Mouse (Mus musculus) neural tube, embryonic 13.5 days (tissue): ENCODE data around the gene Strada. TPM values are rescaled to one million over a fixed set of nuclear protein-coding genes. Genes with fewer than 3 reads are reported as not detected.

ENCODE experiments used
- ATAC-seq: fragments of 200-750 bp; cut with Nextera tagmentation; 2 replicates; pipeline ENCODE4 v1.8.0; 2017; ENCODE audit warnings: low read depth, mild to moderate bottlenecking, moderate TSS enrichment, moderate library complexity
- H3K27ac ChIP-seq: fragments of 300-500 bp; sonication (generic); replicated peaks from 2 replicates; pipeline ENCODE4 v1.5.1; 2015; ENCODE audit warnings: moderate library complexity, mild to moderate bottlenecking, inconsistent platforms
- H3K27me3 ChIP-seq: fragments of 300-500 bp; sonication (generic); 2 replicates; pipeline ENCODE4 v1.6.1; 2015; ENCODE audit warnings: mild to moderate bottlenecking, inconsistent platforms
- H3K36me3 ChIP-seq: fragments of 300-500 bp; sonication (generic); 2 replicates; pipeline ENCODE4 v1.6.1; 2015; ENCODE audit warnings: mild to moderate bottlenecking, inconsistent platforms
- H3K4me1 ChIP-seq: fragments of 300-500 bp; sonication (generic); replicated peaks from 2 replicates; pipeline ENCODE4 v1.6.1; 2015; ENCODE audit warnings: inconsistent platforms
- H3K4me2 ChIP-seq: fragments of 300-500 bp; sonication (generic); 2 replicates; pipeline ENCODE4 v1.6.1; 2015; ENCODE audit warnings: inconsistent platforms, mild to moderate bottlenecking, moderate library complexity
- H3K4me3 ChIP-seq: fragments of 300-500 bp; sonication (generic); 2 replicates; pipeline ENCODE4 v1.5.1; 2015; ENCODE audit warnings: mild to moderate bottlenecking, inconsistent platforms
- H3K9ac ChIP-seq: fragments of 300-500 bp; sonication (generic); 2 replicates; pipeline ENCODE4 v1.6.1; 2015; ENCODE audit warnings: moderate library complexity, mild to moderate bottlenecking, inconsistent platforms
- H3K9me3 ChIP-seq: fragments of 300-500 bp; sonication (generic); 2 replicates; pipeline ENCODE4 v1.6.1; 2016; ENCODE audit warnings: inconsistent platforms
- WGBS: fragments of 180-500 bp; shearing (Covaris S2); methylation state at CpG from one replicate; pipeline ENCODE4 v1.1.7; 2015; 5-methylcytosine and 5-hydroxymethylcytosine counted together
- polyA plus RNA-seq: library from polyadenylated mRNA; unstranded; fragments of >200 nt; fragmentation: Nextera tagmentation; extraction: Ambion mirVana; gene quantifications from 2 replicates; pipeline ENCODE4 v1.2.1, GENCODE M21; 2015

The Strada gene
- polyA plus RNA-seq, 1 experiment from 2014 or later = 32.8 TPM

GRCm38 (mm10) chr11:106178036-106178782, 23.8 kb downstream of the Strada start:
- no peak overlapping the region for H3K4me2 ChIP-seq
- no peak for ATAC-seq
- peaks cover 28% of the 10 kb centered on the region for H3K36me3 ChIP-seq
- H3K27ac ChIP-seq = no peak overlapping the region
- WGBS = 80% methylated on average over 5 of the region's 5 CpGs
- no peaks in the 10 kb centered on the region for H3K4me1 ChIP-seq
- no peak overlapping the region for H3K9ac ChIP-seq
- H3K4me3 ChIP-seq = no peak overlapping the region
- H3K9me3 ChIP-seq = no peaks in the 10 kb centered on the region
- no peaks in the 10 kb centered on the region for H3K27me3 ChIP-seq

DNA sequence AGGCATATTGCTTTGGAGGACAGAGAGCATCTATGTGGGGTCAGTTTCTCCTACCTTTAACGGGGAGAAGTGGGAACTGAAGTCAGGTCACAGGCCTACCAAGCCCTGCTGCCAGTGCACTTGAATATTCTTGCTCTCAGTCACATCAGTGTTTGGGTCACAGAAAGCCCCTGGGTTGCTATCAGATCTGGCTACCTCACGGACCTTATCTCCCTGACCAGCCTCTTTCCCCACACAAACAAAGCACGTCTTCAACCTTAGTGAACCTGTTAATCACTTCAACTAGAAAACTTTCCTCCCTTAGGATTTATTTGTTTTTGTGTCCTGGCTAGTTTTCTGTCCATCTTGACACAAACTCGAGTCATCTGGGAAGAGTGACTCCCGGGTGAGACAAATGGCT, 25.6 kb downstream of the Strada start:
- Histone ChIP-seq H3K4me3 (no peak overlapping the region), H3K9me3 (no peaks in the 10 kb centered on the region), H3K27ac (no peak overlapping the region), H3K27me3 (no peaks in the 10 kb centered on the region), H3K36me3 (peaks cover 27% of the 10 kb centered on the region), H3K9ac (no peak overlapping the region), H3K4me2 (no peak overlapping the region), H3K4me1 (no peaks in the 10 kb centered on the region)
- ATAC-seq = no peak
- WGBS = 89% methylated on average over 5 of the region's 5 CpGs

DNA sequence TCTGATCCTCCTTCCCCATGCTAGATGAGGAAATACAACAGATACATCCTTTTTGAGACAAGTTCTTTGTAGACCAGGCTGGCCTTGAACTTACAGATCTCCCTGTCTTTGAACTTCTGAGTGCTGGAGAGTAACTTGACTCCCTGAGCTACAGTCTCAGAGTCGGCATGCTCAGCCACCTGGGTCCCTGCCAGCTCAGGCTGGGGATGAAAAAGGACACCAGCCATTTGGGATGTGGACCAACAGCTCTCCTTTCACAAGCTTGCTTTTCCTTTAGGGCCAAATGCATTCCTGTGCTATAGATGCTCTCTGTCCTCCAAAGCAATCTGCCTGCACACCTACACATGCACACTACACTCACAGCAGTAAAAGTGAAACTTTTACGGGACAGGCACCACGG, 26.9 kb downstream of the Strada start:
- H3K27me3 ChIP-seq = no peaks in the 10 kb centered on the region
- H3K4me3 ChIP-seq = no peak overlapping the region
- H3K27ac ChIP-seq = no peak overlapping the region
- ATAC-seq = no peak
- WGBS = 79% methylated on average over 3 of the region's 3 CpGs
- no peaks in the 10 kb centered on the region for H3K4me1 ChIP-seq
- no peaks in the 10 kb centered on the region for H3K9me3 ChIP-seq
- H3K9ac ChIP-seq = no peak overlapping the region
- H3K4me2 ChIP-seq = no peak overlapping the region
- peaks cover 31% of the 10 kb centered on the region for H3K36me3 ChIP-seq

GRCm38 (mm10) chr11:106174372-106174771, 27.6 kb downstream of the Strada start:
- Histone ChIP-seq H3K4me1 (no peaks in the 10 kb centered on the region), H3K9ac (no peak overlapping the region), H3K4me2 (no peak overlapping the region), H3K27me3 (no peaks in the 10 kb centered on the region), H3K4me3 (no peak overlapping the region), H3K27ac (no peak overlapping the region), H3K36me3 (peaks cover 36% of the 10 kb centered on the region), H3K9me3 (no peaks in the 10 kb centered on the region)
- WGBS = 88% methylated on average over 5 of the region's 5 CpGs
- ATAC-seq = no peak

GRCm38 (mm10) chr11:106173228-106173627, 28.7 kb downstream of the Strada start:
- no peak overlapping the region for H3K9ac ChIP-seq
- H3K4me3 ChIP-seq = no peak overlapping the region
- no peak overlapping the region for H3K4me2 ChIP-seq
- H3K27ac ChIP-seq = no peak overlapping the region
- no peak for ATAC-seq
- no peaks in the 10 kb centered on the region for H3K4me1 ChIP-seq
- H3K9me3 ChIP-seq = no peaks in the 10 kb centered on the region
- H3K27me3 ChIP-seq = no peaks in the 10 kb centered on the region
- WGBS = 98% methylated on average over 2 of the region's 2 CpGs
- H3K36me3 ChIP-seq = peaks cover 41% of the 10 kb centered on the region

GRCm38 (mm10) chr11:106170807-106171206, 31.2 kb downstream of the Strada start:
- Histone ChIP-seq H3K27me3 (no peaks in the 10 kb centered on the region), H3K36me3 (peaks cover 58% of the 10 kb centered on the region), H3K9ac (no peak overlapping the region), H3K4me2 (no peak overlapping the region), H3K27ac (no peak overlapping the region), H3K4me1 (no peaks in the 10 kb centered on the region), H3K4me3 (no peak overlapping the region), H3K9me3 (no peaks in the 10 kb centered on the region)
- no peak for ATAC-seq
- 81% methylated on average over 7 of the region's 7 CpGs for WGBS

DNA sequence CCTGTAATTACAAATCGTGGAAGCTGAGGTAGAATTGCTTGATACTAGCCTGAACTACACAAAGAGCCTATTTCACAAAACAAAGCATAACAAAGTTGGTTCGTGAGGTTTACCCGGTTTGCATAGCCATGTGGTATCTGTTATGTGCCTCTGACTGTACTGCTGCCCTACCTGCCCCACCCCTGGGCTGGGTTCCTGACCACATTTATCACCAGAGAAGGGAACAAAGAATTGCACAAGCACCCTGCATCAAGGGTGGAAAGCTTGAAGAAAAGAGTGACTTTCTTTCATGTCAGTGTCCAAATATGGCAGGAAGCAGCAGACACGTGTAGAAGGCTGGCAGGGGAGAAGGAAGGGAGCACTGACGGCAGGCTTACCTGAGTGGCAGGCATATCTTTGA, 34.5 kb downstream of the Strada start:
- WGBS = 86% methylated on average over 5 of the region's 5 CpGs
- no peak overlapping the region for H3K4me3 ChIP-seq
- H3K27ac ChIP-seq = no peak overlapping the region
- H3K9ac ChIP-seq = no peak overlapping the region
- no peak for ATAC-seq
- H3K4me2 ChIP-seq = no peak overlapping the region
- peaks cover 77% of the 10 kb centered on the region for H3K36me3 ChIP-seq
- no peaks in the 10 kb centered on the region for H3K9me3 ChIP-seq
- H3K27me3 ChIP-seq = no peaks in the 10 kb centered on the region
- no peaks in the 10 kb centered on the region for H3K4me1 ChIP-seq

DNA sequence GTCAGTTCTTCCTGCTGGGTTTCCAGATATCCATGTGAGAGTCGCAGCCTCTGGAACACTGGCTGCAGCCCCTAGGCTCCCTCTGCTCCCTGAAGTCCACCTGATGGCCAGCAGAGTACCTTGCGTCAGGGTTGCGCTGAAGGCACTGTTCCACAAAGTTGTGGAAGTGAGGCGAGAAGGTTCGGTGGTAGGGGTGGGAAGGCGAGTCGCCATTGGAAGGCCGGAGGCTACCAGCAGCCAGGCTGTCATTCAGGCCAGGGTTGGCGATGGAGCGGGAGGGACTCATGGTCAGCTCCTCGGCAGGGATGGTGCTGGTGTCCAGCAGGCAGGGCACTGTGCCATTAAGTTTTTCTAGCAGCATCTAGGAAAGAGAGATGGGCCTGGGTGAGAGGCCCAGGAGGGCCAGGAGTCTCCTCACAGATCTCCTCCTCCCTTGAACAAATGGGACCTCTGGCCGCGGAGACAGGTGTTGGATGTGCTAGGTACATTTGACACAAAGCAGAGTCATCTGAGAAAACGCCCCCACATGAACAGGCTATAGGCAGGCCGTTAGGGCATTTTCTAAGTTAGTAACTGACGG, 37.3 kb downstream of the Strada start:
- Histone ChIP-seq H3K9ac (0 out of 2 replicates have a peak overlapping the region, but pooled peaks have one; percentile 5), H3K4me1 (peaks cover 16% of the 10 kb centered on the region), H3K27ac (no peak overlapping the region), H3K4me2 (no peak overlapping the region), H3K27me3 (no peaks in the 10 kb centered on the region), H3K4me3 (no peak overlapping the region), H3K9me3 (no peaks in the 10 kb centered on the region), H3K36me3 (peaks cover 61% of the 10 kb centered on the region)
- 90% methylated on average over 16 of the region's 16 CpGs for WGBS
- no peak for ATAC-seq

GRCm38 (mm10) chr11:106163546-106163945, 38.4 kb downstream of the Strada start:
- no peak overlapping the region for H3K9ac ChIP-seq
- no peaks in the 10 kb centered on the region for H3K9me3 ChIP-seq
- no peak for ATAC-seq
- H3K4me3 ChIP-seq = no peak overlapping the region
- no peaks in the 10 kb centered on the region for H3K27me3 ChIP-seq
- H3K4me1 ChIP-seq = peaks cover 27% of the 10 kb centered on the region
- H3K36me3 ChIP-seq = peaks cover 55% of the 10 kb centered on the region
- H3K27ac ChIP-seq = no peak overlapping the region
- no peak overlapping the region for H3K4me2 ChIP-seq
- WGBS = 86% methylated on average over 4 of the region's 4 CpGs

GRCm38 (mm10) chr11:106162237-106162636, 39.7 kb downstream of the Strada start:
- H3K4me2 ChIP-seq = no peak overlapping the region
- ATAC-seq = no peak
- H3K4me1 ChIP-seq = peaks cover 39% of the 10 kb centered on the region
- peak overlapping the region; percentile 99; the same call in 1 of the 2 replicates for H3K27ac ChIP-seq
- no peaks in the 10 kb centered on the region for H3K9me3 ChIP-seq
- WGBS = 97% methylated on average over 2 of the region's 2 CpGs
- H3K9ac ChIP-seq = no peak overlapping the region
- no peaks in the 10 kb centered on the region for H3K27me3 ChIP-seq
- H3K36me3 ChIP-seq = peaks cover 55% of the 10 kb centered on the region
- no peak overlapping the region for H3K4me3 ChIP-seq

- peak within 1 kb of the TSS; percentile 99 for H3K27ac ChIP-seq
- no peaks in the 10 kb centered on the region for H3K9me3 ChIP-seq
- peak within 1 kb of the TSS; percentile 78 for H3K4me3 ChIP-seq
- H3K9ac ChIP-seq = peak within 1 kb of the TSS; percentile 97
- 23% methylated on average over 22 of the region's 22 CpGs for WGBS
- peak within 1 kb of the TSS; percentile 89 for H3K4me2 ChIP-seq
- peaks cover 51% of the 10 kb centered on the region for H3K4me1 ChIP-seq
- H3K36me3 ChIP-seq = peaks cover 54% of the 10 kb centered on the region
- peak; percentile 38 for ATAC-seq
- H3K27me3 ChIP-seq = no peaks in the 10 kb centered on the region
Measured at GRCm38 (mm10) chr11:106160841-106161721, 40.9 kb downstream of the Strada start, which contains the start of the genes Gm10840 and Limd2. Gene Gm10840, plus strand, starts transcription at chr11:106160850. Gene Limd2, minus strand, starts transcription at chr11:106160860.
